Mouse (Mus musculus) embryonic facial prominence, embryonic 11.5 days (tissue): ENCODE results near the gene Yars. TPM values are rescaled to one million over a fixed set of nuclear protein-coding genes. Genes with fewer than 3 reads are reported as not detected.

ENCODE experiments used
- ATAC-seq: fragments of 200-750 bp; cut with Nextera tagmentation; replicated peaks from 2 replicates; pipeline ENCODE4 v1.8.0; 2017; ENCODE audit warnings: low read depth; ENCODE audit not compliant: insufficient number of reproducible peaks, low FRiP score, low TSS enrichment
- DNase-seq: peaks from one replicate; pipeline ENCODE4 v3.0.0-alpha.2; 2015; ENCODE audit warnings: low spot score
- H3K27ac ChIP-seq: fragments of 300-500 bp; sonication (generic); replicated peaks from 2 replicates; pipeline ENCODE4 v1.5.1; 2014; ENCODE audit warnings: mild to moderate bottlenecking, low read depth, low read length, control low read depth
- H3K27me3 ChIP-seq: fragments of 300-500 bp; sonication (generic); 2 replicates; pipeline ENCODE4 v1.6.1; 2014; ENCODE audit warnings: mild to moderate bottlenecking, low read length, moderate library complexity, mixed read lengths; ENCODE audit not compliant: control insufficient read depth, insufficient read depth
- H3K36me3 ChIP-seq: fragments of 300-500 bp; sonication (generic); replicated peaks from 2 replicates; pipeline ENCODE4 v1.6.1; 2014; ENCODE audit warnings: low read depth, mild to moderate bottlenecking, low read length, moderate library complexity, mixed read lengths; ENCODE audit not compliant: control insufficient read depth, insufficient read depth
- H3K4me1 ChIP-seq: fragments of 300-500 bp; sonication (generic); 2 replicates; pipeline ENCODE4 v1.6.1; 2014; ENCODE audit warnings: low read length, mixed read lengths; ENCODE audit not compliant: control insufficient read depth, insufficient read depth
- H3K4me2 ChIP-seq: fragments of 300-500 bp; sonication (generic); 2 replicates; pipeline ENCODE4 v1.6.1; 2014; ENCODE audit warnings: low read depth, mild to moderate bottlenecking, control low read depth, low read length, moderate library complexity
- H3K4me3 ChIP-seq: fragments of 300-500 bp; sonication (generic); 2 replicates; pipeline ENCODE4 v1.5.1; 2014; ENCODE audit warnings: low read depth, low read length, control low read depth
- H3K9ac ChIP-seq: fragments of 300-500 bp; sonication (generic); replicated peaks from 2 replicates; pipeline ENCODE4 v1.6.1; 2014; ENCODE audit warnings: mild to moderate bottlenecking, control low read depth, low read length
- H3K9me3 ChIP-seq: fragments of 300-500 bp; sonication (generic); replicated peaks from 2 replicates; pipeline ENCODE4 v1.6.1; 2016; ENCODE audit warnings: mild to moderate bottlenecking, low read length, inconsistent platforms, mixed read lengths; ENCODE audit not compliant: control insufficient read depth
- WGBS: fragments of 180-500 bp; shearing (Covaris S2); extraction: QIAGEN DNeasy Blood & Tissue Kit; methylation state at CpG from one replicate; pipeline ENCODE4 v1.1.7; 2014; 5-methylcytosine and 5-hydroxymethylcytosine counted together
- polyA plus RNA-seq: library from polyadenylated mRNA; unstranded; fragments of >200 nt; fragmentation: Nextera tagmentation; extraction: Ambion mirVana; gene quantifications from 2 replicates; pipeline ENCODE4 v1.2.1, GENCODE M21; 2014

Yars gene
- polyA plus RNA-seq, 1 experiment from 2014 or later = 91.1 TPM

- Histone ChIP-seq H3K9me3 (no peaks in the 10 kb centered on the region), H3K27ac (no peak overlapping the region), H3K4me1 (0 out of 2 replicates have a peak, but pooled peaks cover 7% of the 10 kb centered on the region), H3K9ac (no peak overlapping the region), H3K4me3 (no peak overlapping the region), H3K27me3 (no peaks in the 10 kb centered on the region), H3K4me2 (no peak overlapping the region), H3K36me3 (no peaks in the 10 kb centered on the region)
- ATAC-seq (no peak), DNase-seq (no peak)
- 83% methylated on average over 8 of the region's 8 CpGs for WGBS
These were observed 46.8 kb downstream of the Yars start for GRCm38 (mm10) chr4:129236236-129236813.

DNA sequence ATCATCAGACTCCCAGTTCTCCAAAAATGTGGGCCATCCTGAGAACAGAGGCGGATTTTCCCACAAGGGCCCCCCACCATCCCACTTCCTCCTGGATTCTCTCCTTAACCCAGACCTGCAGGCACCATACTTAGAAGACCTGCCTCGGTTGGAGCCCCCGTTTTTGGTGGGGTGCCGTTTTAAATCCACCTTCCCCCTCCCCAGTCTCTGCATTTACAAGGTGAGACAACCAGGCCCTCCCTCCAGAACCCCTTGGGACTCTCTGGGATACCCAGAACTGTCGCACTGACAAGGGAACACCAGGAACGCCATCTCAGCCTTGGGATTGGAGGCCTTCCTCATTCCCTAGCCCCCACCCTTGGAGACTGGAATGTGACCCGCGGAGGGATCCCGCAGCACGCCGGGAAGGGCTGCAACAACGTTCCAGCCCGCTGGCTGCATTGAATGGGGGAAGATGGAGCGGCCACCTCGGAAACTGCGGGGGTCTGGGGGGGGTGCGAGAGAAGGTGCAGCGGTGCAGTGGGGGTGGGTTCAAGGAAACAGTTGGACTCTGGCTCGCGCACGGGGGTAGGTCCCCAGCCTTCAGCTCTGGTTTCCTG, 48.4 kb downstream of the Yars start:
- Histone ChIP-seq H3K27me3 (no peaks in the 10 kb centered on the region), H3K9me3 (no peaks in the 10 kb centered on the region), H3K27ac (no peak overlapping the region), H3K36me3 (no peaks in the 10 kb centered on the region), H3K4me1 (peaks cover 2% of the 10 kb centered on the region; the same call in 1 of the 2 replicates), H3K4me2 (peak overlapping the region; percentile 91), H3K9ac (peak overlapping the region; percentile 48), H3K4me3 (peak overlapping the region; percentile 60)
- DNase-seq (peak; percentile 79), ATAC-seq (no peak; the same call in 1 of the 2 replicates)
- 7% methylated on average over 21 of the region's 21 CpGs for WGBS

DNA sequence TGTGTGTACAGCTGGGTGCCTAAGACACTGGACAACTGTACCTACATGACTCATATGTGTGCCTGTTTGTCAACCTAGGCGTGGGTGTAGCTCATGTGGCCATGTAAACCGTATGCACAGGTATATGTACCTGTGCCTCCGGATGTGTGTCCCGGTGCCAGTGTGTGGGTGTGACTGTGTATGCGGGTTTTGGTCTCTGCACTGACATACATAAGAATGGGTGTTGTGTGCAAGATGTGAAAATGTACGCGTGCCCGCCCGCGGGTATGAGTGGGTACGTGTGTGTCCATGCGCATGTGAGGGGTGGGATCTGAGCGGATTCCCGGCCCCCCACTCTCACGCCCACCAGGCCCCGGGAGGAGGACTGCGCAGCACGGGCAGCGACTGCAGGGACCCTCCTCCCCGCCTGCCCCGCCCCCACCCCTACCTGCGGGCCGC, 49.0 kb downstream of the Yars start:
- peaks cover 2% of the 10 kb centered on the region; the same call in 1 of the 2 replicates for H3K4me1 ChIP-seq
- peak overlapping the region; percentile 48 for H3K9ac ChIP-seq
- H3K27ac ChIP-seq = no peak overlapping the region
- H3K4me2 ChIP-seq = peak overlapping the region; percentile 91
- no peaks in the 10 kb centered on the region for H3K36me3 ChIP-seq
- no peaks in the 10 kb centered on the region for H3K9me3 ChIP-seq
- ATAC-seq (peak; percentile 27), DNase-seq (no peak)
- peak overlapping the region; percentile 60 for H3K4me3 ChIP-seq
- H3K27me3 ChIP-seq = no peaks in the 10 kb centered on the region
- WGBS = 0% methylated on average over 21 of the region's 23 CpGs

- H3K4me3 ChIP-seq = peak overlapping the region; percentile 60
- H3K4me2 ChIP-seq = peak overlapping the region; percentile 91
- H3K36me3 ChIP-seq = no peaks in the 10 kb centered on the region
- 1% methylated on average over 27 of the region's 29 CpGs for WGBS
- DNase-seq (peak; percentile 90), ATAC-seq (peak; percentile 80)
- H3K27ac ChIP-seq = no peak overlapping the region
- H3K27me3 ChIP-seq = no peaks in the 10 kb centered on the region
- peak overlapping the region; percentile 48 for H3K9ac ChIP-seq
- H3K4me1 ChIP-seq = peaks cover 2% of the 10 kb centered on the region; the same call in 1 of the 2 replicates
- no peaks in the 10 kb centered on the region for H3K9me3 ChIP-seq
These were observed 49.5 kb downstream of the Yars start for GRCm38 (mm10) chr4:129239075-129239474.

GRCm38 (mm10) chr4:129241898-129242297, 52.3 kb downstream of the Yars start:
- Histone ChIP-seq H3K36me3 (no peaks in the 10 kb centered on the region), H3K9ac (no peak overlapping the region), H3K9me3 (no peaks in the 10 kb centered on the region), H3K4me3 (no peak overlapping the region), H3K27ac (no peak overlapping the region), H3K4me2 (no peak overlapping the region), H3K4me1 (peaks cover 2% of the 10 kb centered on the region; the same call in 1 of the 2 replicates), H3K27me3 (peaks cover 9% of the 10 kb centered on the region)
- DNase-seq = no peak
- WGBS = 10% methylated on average over 6 of the region's 7 CpGs
- no peak for ATAC-seq

DNA sequence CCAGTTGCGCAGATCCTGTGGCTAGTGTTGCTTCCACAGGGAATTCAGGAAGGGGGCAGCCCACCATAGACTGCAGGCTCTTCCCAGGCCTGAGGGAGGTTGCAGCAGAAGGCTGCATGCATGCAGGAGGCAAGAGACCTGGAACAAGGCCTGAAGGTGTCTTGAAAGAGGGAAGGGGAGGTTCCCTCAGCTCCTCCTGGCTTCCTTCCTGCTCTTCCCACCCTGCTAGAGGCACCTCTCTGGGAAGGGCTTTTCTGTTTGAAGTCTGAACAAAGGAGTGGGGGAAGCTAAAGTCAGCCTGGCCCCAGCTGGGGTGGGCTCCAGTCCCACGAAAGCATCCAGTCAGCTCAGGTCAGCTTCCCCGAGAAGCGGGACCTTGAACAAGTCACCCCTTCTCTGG, 52.8 kb downstream of the Yars start:
- 32% methylated on average over 4 of the region's 4 CpGs for WGBS
- H3K27me3 ChIP-seq = peaks cover 14% of the 10 kb centered on the region

GRCm38 (mm10) chr4:129242761-129243160, 53.2 kb downstream of the Yars start:
- no peak overlapping the region for H3K9ac ChIP-seq
- H3K27ac ChIP-seq = no peak overlapping the region
- H3K4me3 ChIP-seq = no peak overlapping the region
- H3K9me3 ChIP-seq = no peaks in the 10 kb centered on the region
- DNase-seq = no peak
- H3K27me3 ChIP-seq = peaks cover 18% of the 10 kb centered on the region
- WGBS = 16% methylated on average over 4 of the region's 4 CpGs
- no peak for ATAC-seq
- H3K4me1 ChIP-seq = peaks cover 2% of the 10 kb centered on the region; the same call in 1 of the 2 replicates
- no peaks in the 10 kb centered on the region for H3K36me3 ChIP-seq
- no peak overlapping the region for H3K4me2 ChIP-seq

More for the DNA sequence above, 52.8 kb downstream of the Yars start:
- no peak overlapping the region for H3K9ac ChIP-seq
- DNase-seq = no peak
- H3K27ac ChIP-seq = no peak overlapping the region
- H3K36me3 ChIP-seq = no peaks in the 10 kb centered on the region
- no peaks in the 10 kb centered on the region for H3K9me3 ChIP-seq
- no peak overlapping the region for H3K4me2 ChIP-seq
- no peak for ATAC-seq
- no peak overlapping the region for H3K4me3 ChIP-seq
- peaks cover 2% of the 10 kb centered on the region; the same call in 1 of the 2 replicates for H3K4me1 ChIP-seq

- H3K27me3 ChIP-seq = peaks cover 38% of the 10 kb centered on the region
- no peak for ATAC-seq
These were observed 55.2 kb downstream of the Yars start for GRCm38 (mm10) chr4:129244802-129245201.

More at GRCm38 (mm10) chr4:129244802-129245201, 55.2 kb downstream of the Yars start:
- 67% methylated on average over 4 of the region's 4 CpGs for WGBS
- H3K27ac ChIP-seq = no peak overlapping the region
- H3K9me3 ChIP-seq = no peaks in the 10 kb centered on the region
- H3K9ac ChIP-seq = no peak overlapping the region
- no peaks in the 10 kb centered on the region for H3K36me3 ChIP-seq
- no peak overlapping the region for H3K4me3 ChIP-seq
- H3K4me2 ChIP-seq = no peak overlapping the region
- no peak for DNase-seq
- peaks cover 2% of the 10 kb centered on the region; the same call in 1 of the 2 replicates for H3K4me1 ChIP-seq
